Mouse (Mus musculus): ENCODE measurements around the gene Crebbp. TPM values are rescaled to one million over a fixed set of nuclear protein-coding genes. Genes with fewer than 3 reads are reported as not detected.

Crebbp gene
- polyA plus RNA-seq, 1 experiment from 2014 or later: 12.1 TPM

- H3K27me3 ChIP-seq (replicated peaks): peaks cover 10% of the 10 kb centered on the region
- ATAC-seq: no peak
- H3K9ac ChIP-seq: no peak overlapping the region
- no peak overlapping the region for H3K27ac ChIP-seq
- peaks cover 37% of the 10 kb centered on the region for H3K4me1 ChIP-seq
- 0 out of 2 replicates have a peak overlapping the region, but pooled peaks have one; percentile 16 for H3K4me2 ChIP-seq
- H3K9me3 ChIP-seq (replicated peaks): no peaks in the 10 kb centered on the region
- peaks cover 20% of the 10 kb centered on the region for H3K36me3 ChIP-seq
- H3K4me3 ChIP-seq: no peak overlapping the region
- WGBS (ENCODE audit: insufficient replicate concordance): 78% methylated on average over 1 of the region's 1 CpGs
Observed at GRCm38 (mm10) chr16:4210290-4210689, 3.5 kb downstream of the Crebbp start.

GRCm38 (mm10) chr16:4203592-4203991 is 10.2 kb downstream of the Crebbp start:
- peaks cover 39% of the 10 kb centered on the region for H3K4me1 ChIP-seq
- peaks cover 14% of the 10 kb centered on the region for H3K36me3 ChIP-seq
- 83% methylated on average over 1 of the region's 1 CpGs for WGBS (ENCODE audit: insufficient replicate concordance)

GRCm38 (mm10) chr16:4199995-4200394 is 13.8 kb downstream of the Crebbp start:
- peak; percentile 93 for ATAC-seq
- Histone ChIP-seq H3K9ac (no peak overlapping the region), H3K4me2 (peak overlapping the region; percentile 14), H3K4me1 (peaks cover 47% of the 10 kb centered on the region), H3K9me3 (replicated peaks) (no peaks in the 10 kb centered on the region), H3K4me3 (no peak overlapping the region), H3K27me3 (replicated peaks) (no peaks in the 10 kb centered on the region), H3K36me3 (no peaks in the 10 kb centered on the region), H3K27ac (peak overlapping the region; percentile 70; the same call in 1 of the 2 replicates)
- WGBS (ENCODE audit: insufficient replicate concordance): 8% methylated on average over 1 of the region's 1 CpGs

More at GRCm38 (mm10) chr16:4203592-4203991, 10.2 kb downstream of the Crebbp start:
- no peak for ATAC-seq
- no peak overlapping the region for H3K27ac ChIP-seq
- no peak overlapping the region for H3K4me2 ChIP-seq
- no peak overlapping the region for H3K9ac ChIP-seq
- H3K27me3 ChIP-seq (replicated peaks): no peaks in the 10 kb centered on the region
- no peak overlapping the region for H3K4me3 ChIP-seq
- no peaks in the 10 kb centered on the region for H3K9me3 ChIP-seq (replicated peaks)

- Histone ChIP-seq H3K9ac (no peak overlapping the region), H3K36me3 (no peaks in the 10 kb centered on the region), H3K4me1 (peaks cover 47% of the 10 kb centered on the region), H3K4me2 (peak overlapping the region; percentile 14), H3K27ac (peak overlapping the region; percentile 70), H3K27me3 (replicated peaks) (no peaks in the 10 kb centered on the region), H3K9me3 (replicated peaks) (no peaks in the 10 kb centered on the region), H3K4me3 (no peak overlapping the region)
- peak; percentile 38; the same call in 1 of the 2 replicates for ATAC-seq
- WGBS (ENCODE audit: insufficient replicate concordance): 76% methylated on average over 2 of the region's 2 CpGs
Observed at GRCm38 (mm10) chr16:4199566-4199965, 14.2 kb downstream of the Crebbp start.

- H3K9me3 ChIP-seq (replicated peaks): no peaks in the 10 kb centered on the region
- no peaks in the 10 kb centered on the region; the same call in 1 of the 2 replicates for H3K36me3 ChIP-seq
- H3K9ac ChIP-seq: no peak overlapping the region
- ATAC-seq: no peak
- WGBS (ENCODE audit: insufficient replicate concordance): 84% methylated on average over 4 of the region's 4 CpGs
- no peaks in the 10 kb centered on the region for H3K27me3 ChIP-seq (replicated peaks)
- H3K4me1 ChIP-seq: peaks cover 48% of the 10 kb centered on the region
- H3K27ac ChIP-seq: no peak overlapping the region
- no peak overlapping the region for H3K4me2 ChIP-seq
- H3K4me3 ChIP-seq: no peak overlapping the region
Observed at GRCm38 (mm10) chr16:4198004-4198403, 15.8 kb downstream of the Crebbp start.

GRCm38 (mm10) chr16:4190166-4190565 is 23.6 kb downstream of the Crebbp start:
- no peaks in the 10 kb centered on the region for H3K9me3 ChIP-seq (replicated peaks)
- H3K27me3 ChIP-seq (replicated peaks): no peaks in the 10 kb centered on the region
- WGBS (ENCODE audit: insufficient replicate concordance): 76% methylated on average over 1 of the region's 1 CpGs
- no peak for ATAC-seq
- no peak overlapping the region for H3K27ac ChIP-seq
- H3K36me3 ChIP-seq: no peaks in the 10 kb centered on the region; the same call in 1 of the 2 replicates
- no peak overlapping the region for H3K9ac ChIP-seq
- peaks cover 28% of the 10 kb centered on the region for H3K4me1 ChIP-seq
- no peak overlapping the region for H3K4me2 ChIP-seq
- no peak overlapping the region for H3K4me3 ChIP-seq

GRCm38 (mm10) chr16:4175134-4175533 is 38.7 kb downstream of the Crebbp start:
- no peak overlapping the region for H3K4me2 ChIP-seq
- peak overlapping the region; percentile 36; the same call in 1 of the 2 replicates for H3K27ac ChIP-seq
- no peaks in the 10 kb centered on the region for H3K9me3 ChIP-seq (replicated peaks)
- 65% methylated on average over 3 of the region's 3 CpGs for WGBS (ENCODE audit: insufficient replicate concordance)
- ATAC-seq: peak; percentile 84
- H3K27me3 ChIP-seq (replicated peaks): no peaks in the 10 kb centered on the region
- no peak overlapping the region for H3K4me3 ChIP-seq
- no peak overlapping the region for H3K9ac ChIP-seq
- H3K36me3 ChIP-seq: peaks cover 32% of the 10 kb centered on the region
- peaks cover 33% of the 10 kb centered on the region for H3K4me1 ChIP-seq

- Histone ChIP-seq H3K9me3 (replicated peaks) (no peaks in the 10 kb centered on the region), H3K4me3 (no peak overlapping the region), H3K4me2 (peak overlapping the region; percentile 33), H3K27me3 (replicated peaks) (no peaks in the 10 kb centered on the region), H3K9ac (peak overlapping the region; percentile 25), H3K36me3 (peaks cover 21% of the 10 kb centered on the region), H3K4me1 (peaks cover 29% of the 10 kb centered on the region), H3K27ac (peak overlapping the region; percentile 73)
- 52% methylated on average over 3 of the region's 3 CpGs for WGBS (ENCODE audit: insufficient replicate concordance)
- peak; percentile 99 for ATAC-seq
Observed at GRCm38 (mm10) chr16:4169530-4169929, 44.3 kb downstream of the Crebbp start.

- Histone ChIP-seq H3K4me2 (no peak overlapping the region), H3K9ac (no peak overlapping the region), H3K9me3 (replicated peaks) (no peaks in the 10 kb centered on the region), H3K4me3 (no peak overlapping the region), H3K27ac (no peak overlapping the region), H3K27me3 (replicated peaks) (no peaks in the 10 kb centered on the region), H3K36me3 (peaks cover 20% of the 10 kb centered on the region), H3K4me1 (peaks cover 26% of the 10 kb centered on the region)
- 83% methylated on average over 1 of the region's 1 CpGs for WGBS (ENCODE audit: insufficient replicate concordance)
- no peak for ATAC-seq
Observed at GRCm38 (mm10) chr16:4168476-4168875, 45.3 kb downstream of the Crebbp start.

- H3K4me1 ChIP-seq: peaks cover 9% of the 10 kb centered on the region; the same call in 1 of the 2 replicates
- ATAC-seq: no peak
- no peak overlapping the region for H3K27ac ChIP-seq
Observed at GRCm38 (mm10) chr16:4160898-4161247, 52.9 kb downstream of the Crebbp start.

GRCm38 (mm10) chr16:4160246-4160897 is 53.4 kb downstream of the Crebbp start:
- Histone ChIP-seq H3K36me3 (peaks cover 6% of the 10 kb centered on the region), H3K9me3 (replicated peaks) (no peaks in the 10 kb centered on the region), H3K4me3 (no peak overlapping the region), H3K27ac (no peak overlapping the region), H3K4me1 (peaks cover 14% of the 10 kb centered on the region; the same call in 1 of the 2 replicates), H3K4me2 (no peak overlapping the region), H3K9ac (no peak overlapping the region), H3K27me3 (replicated peaks) (no peaks in the 10 kb centered on the region)
- no peak for ATAC-seq
- 77% methylated on average over 4 of the region's 4 CpGs for whole genome bisulfite sequencing (ENCODE audit: insufficient replicate concordance)

More at GRCm38 (mm10) chr16:4160898-4161247, 52.9 kb downstream of the Crebbp start:
- Histone ChIP-seq H3K4me3 (no peak overlapping the region), H3K36me3 (peaks cover 6% of the 10 kb centered on the region), H3K27me3 (replicated peaks) (no peaks in the 10 kb centered on the region), H3K9me3 (replicated peaks) (no peaks in the 10 kb centered on the region), H3K4me2 (no peak overlapping the region), H3K9ac (no peak overlapping the region)

GRCm38 (mm10) chr16:4153121-4153520 is 60.7 kb downstream of the Crebbp start:
- Histone ChIP-seq H3K9me3 (replicated peaks) (no peaks in the 10 kb centered on the region), H3K4me3 (no peak overlapping the region), H3K27me3 (replicated peaks) (no peaks in the 10 kb centered on the region), H3K27ac (no peak overlapping the region), H3K9ac (no peak overlapping the region), H3K4me2 (no peak overlapping the region), H3K36me3 (peaks cover 31% of the 10 kb centered on the region), H3K4me1 (peaks cover 24% of the 10 kb centered on the region)
- no peak for ATAC-seq
- 84% methylated on average over 1 of the region's 1 CpGs for WGBS (ENCODE audit: insufficient replicate concordance)
